Mouse (Mus musculus) left cerebral cortex, postnatal 10 days (tissue): ENCODE measurements at regions not wholly inside any gene's neighbourhood (a gene's known extent, or its start where the extent isn't known, plus 50 kb on each side); places are given as distances from the start of the nearest gene placed in this dataset.
A peak's percentile ranks its signal among the peaks of the same experiment; 100 is the strongest.

Experiments used
- DNase-seq, 2 experiments: peaks; one replicate each; pipeline ENCODE4 v3.0.0; 2021 to 2022; ENCODE audit warnings: low spot score in 2 of 2, mixed read lengths in 1 of 2; ENCODE audit errors: extremely low spot score in 1 of 2
- intact Hi-C: fragments of 180-260 bp; cut with DNase I; formaldehyde crosslinking; loops from one replicate; pipeline ENCODE4 v1.15.1; 2025

DNA sequence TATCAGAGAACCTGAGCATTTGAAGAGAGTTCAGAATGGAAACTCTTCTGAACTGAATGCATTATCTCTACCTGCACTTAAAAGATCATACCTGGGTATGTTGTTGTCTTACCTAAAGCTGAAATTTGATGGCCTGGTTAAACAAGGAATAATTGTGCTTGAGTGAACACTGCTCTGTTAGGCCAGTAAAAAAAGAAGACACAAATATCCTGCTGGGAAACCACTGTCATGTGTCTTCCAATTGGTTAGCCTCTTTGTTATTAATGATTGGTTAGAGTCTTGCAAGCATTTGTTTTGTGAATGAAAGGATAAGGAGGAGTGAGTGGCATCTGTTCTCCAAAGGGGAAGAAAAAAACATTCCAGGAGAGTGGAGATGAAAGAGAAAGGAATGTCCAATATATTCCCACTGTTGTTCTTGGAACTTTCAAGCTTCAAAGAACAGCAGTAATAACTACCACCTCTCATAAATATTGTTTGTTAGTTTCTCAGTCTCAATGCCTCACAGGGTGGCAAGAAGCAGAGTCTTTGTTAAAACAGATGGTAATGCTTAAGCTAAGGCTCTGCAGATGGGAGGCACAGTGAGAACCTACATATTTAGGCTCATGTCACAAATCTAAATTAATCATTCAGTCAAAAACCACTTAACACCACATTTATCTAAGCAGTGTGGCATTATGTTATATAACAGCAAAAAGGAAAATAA is 165.5 kb downstream of the Dsel start:
- no peak for DNase-seq

DNA sequence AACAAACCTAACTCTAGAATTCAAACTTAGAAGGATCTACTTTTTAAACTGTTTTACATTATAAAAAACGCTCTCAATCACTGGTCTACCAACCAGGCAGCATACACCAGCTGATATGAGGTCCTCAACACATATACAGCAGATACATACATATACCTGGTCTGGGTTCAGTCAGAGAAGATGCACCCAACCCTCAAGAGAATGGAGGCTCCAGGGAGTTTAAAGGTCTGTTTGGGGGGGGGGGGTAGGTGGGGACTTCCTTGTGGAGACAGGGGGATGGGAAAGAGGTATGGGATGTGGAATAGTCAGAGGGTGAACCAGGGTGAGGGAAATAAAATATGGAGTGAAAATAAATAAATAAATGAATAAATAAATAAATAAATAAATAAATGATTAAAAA is 203.8 kb downstream of the Dsel start:
- intact Hi-C loops, result loop anchor here (2.0 to 5.0 kb wide), 3 partner anchors 201 to 791 kb away; partner anchors contain the start of gene Dsel
- DNase-seq, result no peak

More for the DNA sequence above, 165.5 kb downstream of the Dsel start:
- intact Hi-C loops, result no loop called here

DNA sequence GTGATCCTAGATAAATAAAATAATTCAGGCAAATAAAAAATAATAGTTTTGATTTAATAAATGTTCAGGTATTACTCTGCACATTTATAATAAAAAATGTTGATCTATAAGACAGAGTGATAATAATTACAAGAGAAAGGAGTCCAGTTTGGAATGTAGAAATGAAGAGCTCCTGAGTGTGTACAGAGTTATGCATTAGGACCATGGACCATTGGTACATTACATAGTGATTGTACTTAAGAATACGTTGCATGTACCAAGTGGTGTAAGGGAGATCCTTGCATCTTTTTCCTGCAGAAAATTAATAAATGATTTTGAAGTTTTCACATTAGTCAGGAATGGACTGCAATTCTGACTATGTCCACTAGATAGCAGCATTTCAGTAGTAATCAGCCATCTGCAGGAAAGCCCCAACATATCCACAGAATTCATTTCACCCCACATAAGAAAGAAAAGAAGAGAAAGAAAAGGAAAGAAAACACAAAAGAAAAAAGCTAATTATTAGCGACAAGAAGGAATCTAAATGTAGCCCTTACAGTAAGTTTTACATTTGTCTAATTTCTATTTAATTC is 204.5 kb downstream of the Dsel start:
- DNase-seq, result peak in 1 of 2 experiments; percentile 40
- intact Hi-C loops, result loop anchor here (2.0 to 5.0 kb wide), 3 partner anchors 202 to 792 kb away; partner anchors contain the start of gene Dsel

DNA sequence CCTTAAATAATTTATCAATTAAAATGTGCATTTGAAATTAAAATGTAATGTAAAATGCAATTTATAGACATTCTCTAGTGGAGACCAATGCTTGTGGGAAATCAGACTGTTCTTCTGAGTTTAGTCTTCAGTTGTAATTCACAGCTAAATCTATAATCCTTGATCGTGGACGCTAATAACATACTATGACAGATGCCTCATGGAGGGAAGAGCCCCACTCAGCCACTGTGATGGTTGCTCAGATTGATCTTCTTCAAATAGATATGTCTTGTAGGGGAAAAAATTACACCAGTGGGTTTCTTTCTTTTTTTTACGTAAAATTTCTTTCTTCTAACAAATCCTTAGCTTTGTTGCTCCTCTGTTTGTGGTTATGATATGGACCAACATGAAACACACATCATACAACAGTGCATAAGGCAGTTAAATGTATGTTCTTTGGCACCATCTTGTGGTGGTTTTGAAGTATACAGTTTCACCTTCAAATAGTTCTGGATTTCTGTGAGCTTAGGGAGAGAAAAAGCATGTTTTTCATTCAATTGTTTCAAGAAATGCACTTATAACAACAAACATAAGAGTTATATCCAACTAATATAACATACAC is 230.8 kb downstream of the Dsel start:
- peak in 1 of 2 experiments; percentile 20 for DNase-seq
- intact Hi-C loops, result no loop called here
